Mouse (Mus musculus): Measurements from ENCODE around the gene Cideb.

- TF ChIP-seq POLR2A (IDR thresholded peaks at IDR 0.05; ENCODE audit: borderline replicate concordance, control insufficient read depth, low read depth, low read length) (no peak), CTCF (IDR thresholded peaks at IDR 0.05; ENCODE audit: control insufficient read depth, insufficient read depth, low read length) (no peak)
These were observed 41.4 kb downstream of the Cideb start for GRCm38 (mm10) chr14:55716884-55717283.
